Mouse (Mus musculus): ENCODE measurements around the gene Asl. TPM values are rescaled to one million over a fixed set of nuclear protein-coding genes. Genes with fewer than 3 reads are reported as not detected.
A peak's percentile ranks its signal among the peaks of the same experiment; 100 is the strongest.

Asl gene
- polyA plus RNA-seq, 1 experiment from 2014 or later = 51.8 TPM

- H3K4me2 ChIP-seq = no peak overlapping the region
- H3K4me1 ChIP-seq (replicated peaks; ENCODE audit: control insufficient read depth, insufficient read depth, low read length) = peaks cover 8% of the 10 kb centered on the region
- WGBS = 94% methylated on average over 2 of the region's 2 CpGs
- no peaks in the 10 kb centered on the region for H3K9me3 ChIP-seq (ENCODE audit: control insufficient read depth, low read length)
- ATAC-seq (replicated peaks; ENCODE audit: low FRiP score) (no peak), DNase-seq (ENCODE audit: low spot score) (no peak)
- no peak overlapping the region for H3K9ac ChIP-seq (ENCODE audit: low read depth, low read length)
- peaks cover 2% of the 10 kb centered on the region; the same call in 1 of the 2 replicates for H3K36me3 ChIP-seq (ENCODE audit: control insufficient read depth, insufficient read depth, low read length)
- H3K27me3 ChIP-seq (replicated peaks; ENCODE audit: control insufficient read depth, insufficient read depth, low read length) = no peaks in the 10 kb centered on the region
- no peak overlapping the region for H3K4me3 ChIP-seq (ENCODE audit: low read depth, low read length)
- no peak overlapping the region for H3K27ac ChIP-seq (ENCODE audit: low read depth, low read length)
Observed at GRCm38 (mm10) chr5:130063760-130064159, 34.7 kb upstream of the Asl start.

DNA sequence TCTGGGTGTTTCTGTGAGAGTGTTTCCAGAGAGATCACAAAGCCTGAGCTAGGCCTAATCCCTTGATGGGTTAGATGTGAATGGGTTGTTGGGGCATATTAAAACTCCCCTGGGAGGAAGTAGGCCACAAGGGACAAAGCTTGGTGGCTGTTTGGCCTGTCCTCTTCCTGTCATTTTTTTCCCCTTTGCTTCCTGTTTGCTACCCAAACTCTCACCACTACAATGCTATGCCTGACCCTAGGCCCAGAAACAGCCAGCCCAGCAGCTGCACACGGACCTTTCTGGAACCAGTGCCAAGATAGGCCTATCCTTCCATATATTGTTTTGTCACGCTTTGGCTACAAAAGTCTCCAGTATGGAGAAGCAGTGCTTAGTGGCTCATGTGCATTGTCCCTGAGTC is 33.0 kb upstream of the Asl start:
- Histone ChIP-seq H3K27ac (ENCODE audit: low read depth, low read length) (no peak overlapping the region), H3K27me3 (replicated peaks; ENCODE audit: control insufficient read depth, insufficient read depth, low read length) (no peaks in the 10 kb centered on the region)

DNA sequence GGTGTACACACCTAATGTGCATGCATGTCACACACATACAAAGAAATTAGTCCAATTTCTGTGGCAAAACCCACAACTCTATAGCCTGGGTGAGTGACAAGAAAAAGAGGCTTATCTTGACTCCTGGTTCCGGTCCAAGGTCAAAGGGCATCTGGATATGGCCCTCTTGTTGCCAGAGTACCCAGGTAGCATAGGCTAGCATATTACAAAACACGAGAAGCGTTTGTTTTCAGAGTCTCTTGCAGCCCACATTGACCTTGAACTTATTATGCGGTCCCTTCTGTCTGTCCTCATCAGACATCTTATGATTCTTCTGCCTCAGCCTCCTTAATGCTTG is 31.2 kb upstream of the Asl start:
- Histone ChIP-seq H3K9me3 (ENCODE audit: control insufficient read depth, low read length) (no peaks in the 10 kb centered on the region), H3K27ac (ENCODE audit: low read depth, low read length) (no peak overlapping the region), H3K36me3 (ENCODE audit: control insufficient read depth, insufficient read depth, low read length) (peaks cover 4% of the 10 kb centered on the region; the same call in 1 of the 2 replicates), H3K4me3 (ENCODE audit: low read depth, low read length) (no peak overlapping the region), H3K4me1 (replicated peaks; ENCODE audit: control insufficient read depth, insufficient read depth, low read length) (no peaks in the 10 kb centered on the region; the same call in none of the 2 replicates), H3K4me2 (no peak overlapping the region), H3K9ac (ENCODE audit: low read depth, low read length) (no peak overlapping the region), H3K27me3 (replicated peaks; ENCODE audit: control insufficient read depth, insufficient read depth, low read length) (no peaks in the 10 kb centered on the region)
- no peak for DNase-seq (ENCODE audit: low spot score)
- WGBS = 88% methylated on average over 4 of the region's 4 CpGs
- ATAC-seq (replicated peaks; ENCODE audit: low FRiP score) = no peak

More for the DNA sequence above, 33.0 kb upstream of the Asl start:
- DNase-seq (ENCODE audit: low spot score) (no peak), ATAC-seq (replicated peaks; ENCODE audit: low FRiP score) (no peak; the same call in 1 of the 2 replicates)
- Histone ChIP-seq H3K4me1 (replicated peaks; ENCODE audit: control insufficient read depth, insufficient read depth, low read length) (no peaks in the 10 kb centered on the region; the same call in 1 of the 2 replicates), H3K36me3 (ENCODE audit: control insufficient read depth, insufficient read depth, low read length) (peaks cover 4% of the 10 kb centered on the region; the same call in 1 of the 2 replicates), H3K4me2 (no peak overlapping the region), H3K9ac (ENCODE audit: low read depth, low read length) (no peak overlapping the region), H3K9me3 (ENCODE audit: control insufficient read depth, low read length) (no peaks in the 10 kb centered on the region), H3K4me3 (ENCODE audit: low read depth, low read length) (no peak overlapping the region)
- 67% methylated on average over 2 of the region's 2 CpGs for WGBS

GRCm38 (mm10) chr5:130059413-130060328 is 30.6 kb upstream of the Asl start:
- no peak overlapping the region for H3K27ac ChIP-seq (ENCODE audit: low read depth, low read length)
- ATAC-seq (replicated peaks; ENCODE audit: low FRiP score) = 0 out of 2 replicates have a peak, but pooled peaks have one; percentile 38

GRCm38 (mm10) chr5:130056303-130056702 is 27.3 kb upstream of the Asl start:
- peak; percentile 46; the same call in 1 of the 2 replicates for ATAC-seq (replicated peaks; ENCODE audit: low FRiP score)
- H3K4me1 ChIP-seq (replicated peaks; ENCODE audit: control insufficient read depth, insufficient read depth, low read length) = no peaks in the 10 kb centered on the region; the same call in none of the 2 replicates
- H3K27ac ChIP-seq (ENCODE audit: low read depth, low read length) = no peak overlapping the region
- DNase-seq (ENCODE audit: low spot score) = no peak
- no peak overlapping the region for H3K4me3 ChIP-seq (ENCODE audit: low read depth, low read length)
- no peaks in the 10 kb centered on the region for H3K27me3 ChIP-seq (replicated peaks; ENCODE audit: control insufficient read depth, insufficient read depth, low read length)
- peaks cover 6% of the 10 kb centered on the region; the same call in 1 of the 2 replicates for H3K36me3 ChIP-seq (ENCODE audit: control insufficient read depth, insufficient read depth, low read length)
- no peak overlapping the region for H3K9ac ChIP-seq (ENCODE audit: low read depth, low read length)
- WGBS = 80% methylated on average over 2 of the region's 2 CpGs
- H3K9me3 ChIP-seq (ENCODE audit: control insufficient read depth, low read length) = no peaks in the 10 kb centered on the region
- H3K4me2 ChIP-seq = no peak overlapping the region

More at GRCm38 (mm10) chr5:130059413-130060328, 30.6 kb upstream of the Asl start:
- DNase-seq (ENCODE audit: low spot score) = no peak
- Histone ChIP-seq H3K4me2 (no peak overlapping the region), H3K4me3 (ENCODE audit: low read depth, low read length) (no peak overlapping the region), H3K4me1 (replicated peaks; ENCODE audit: control insufficient read depth, insufficient read depth, low read length) (no peaks in the 10 kb centered on the region; the same call in none of the 2 replicates), H3K9ac (ENCODE audit: low read depth, low read length) (no peak overlapping the region), H3K9me3 (ENCODE audit: control insufficient read depth, low read length) (no peaks in the 10 kb centered on the region), H3K36me3 (ENCODE audit: control insufficient read depth, insufficient read depth, low read length) (peaks cover 4% of the 10 kb centered on the region; the same call in 1 of the 2 replicates), H3K27me3 (replicated peaks; ENCODE audit: control insufficient read depth, insufficient read depth, low read length) (no peaks in the 10 kb centered on the region)
- 73% methylated on average over 12 of the region's 12 CpGs for WGBS

DNA sequence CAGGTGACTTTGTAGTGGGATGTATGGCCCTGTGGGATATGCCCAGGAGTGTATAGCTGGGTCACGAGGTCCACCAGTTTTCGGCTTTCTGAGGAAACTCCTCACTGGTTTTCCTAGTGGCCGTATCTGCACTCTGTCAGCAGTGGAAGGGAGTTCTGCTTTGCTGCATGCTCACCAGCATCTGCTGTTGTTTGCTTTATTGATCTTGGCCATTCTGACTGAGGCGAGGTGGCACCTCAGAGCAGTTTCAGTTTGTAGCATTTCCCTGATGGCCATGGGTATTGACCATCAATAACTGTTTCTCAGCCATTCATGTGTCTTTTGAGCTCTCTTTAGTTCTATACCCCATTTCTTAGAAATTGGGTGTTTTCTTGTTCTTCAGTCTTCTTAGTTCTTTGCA is 26.6 kb upstream of the Asl start:
- Histone ChIP-seq H3K27ac (ENCODE audit: low read depth, low read length) (no peak overlapping the region), H3K36me3 (ENCODE audit: control insufficient read depth, insufficient read depth, low read length) (peaks cover 7% of the 10 kb centered on the region; the same call in 1 of the 2 replicates), H3K27me3 (replicated peaks; ENCODE audit: control insufficient read depth, insufficient read depth, low read length) (no peaks in the 10 kb centered on the region), H3K4me1 (replicated peaks; ENCODE audit: control insufficient read depth, insufficient read depth, low read length) (no peaks in the 10 kb centered on the region; the same call in none of the 2 replicates), H3K4me2 (no peak overlapping the region), H3K9ac (ENCODE audit: low read depth, low read length) (no peak overlapping the region), H3K9me3 (ENCODE audit: control insufficient read depth, low read length) (no peaks in the 10 kb centered on the region), H3K4me3 (ENCODE audit: low read depth, low read length) (no peak overlapping the region)
- ATAC-seq (replicated peaks; ENCODE audit: low FRiP score) = no peak
- DNase-seq (ENCODE audit: low spot score) = no peak
- WGBS = 88% methylated on average over 4 of the region's 4 CpGs

GRCm38 (mm10) chr5:130052955-130053354 is 23.9 kb upstream of the Asl start:
- 84% methylated on average over 6 of the region's 6 CpGs for WGBS
- H3K9ac ChIP-seq (ENCODE audit: low read depth, low read length) = no peak overlapping the region
- no peak overlapping the region for H3K4me2 ChIP-seq
- no peak overlapping the region for H3K4me3 ChIP-seq (ENCODE audit: low read depth, low read length)
- DNase-seq (ENCODE audit: low spot score) (no peak), ATAC-seq (replicated peaks; ENCODE audit: low FRiP score) (no peak)
- no peak overlapping the region for H3K27ac ChIP-seq (ENCODE audit: low read depth, low read length)
- H3K27me3 ChIP-seq (replicated peaks; ENCODE audit: control insufficient read depth, insufficient read depth, low read length) = no peaks in the 10 kb centered on the region
- peaks cover 11% of the 10 kb centered on the region; the same call in 1 of the 2 replicates for H3K36me3 ChIP-seq (ENCODE audit: control insufficient read depth, insufficient read depth, low read length)
- no peaks in the 10 kb centered on the region for H3K9me3 ChIP-seq (ENCODE audit: control insufficient read depth, low read length)
- no peaks in the 10 kb centered on the region; the same call in none of the 2 replicates for H3K4me1 ChIP-seq (replicated peaks; ENCODE audit: control insufficient read depth, insufficient read depth, low read length)

DNA sequence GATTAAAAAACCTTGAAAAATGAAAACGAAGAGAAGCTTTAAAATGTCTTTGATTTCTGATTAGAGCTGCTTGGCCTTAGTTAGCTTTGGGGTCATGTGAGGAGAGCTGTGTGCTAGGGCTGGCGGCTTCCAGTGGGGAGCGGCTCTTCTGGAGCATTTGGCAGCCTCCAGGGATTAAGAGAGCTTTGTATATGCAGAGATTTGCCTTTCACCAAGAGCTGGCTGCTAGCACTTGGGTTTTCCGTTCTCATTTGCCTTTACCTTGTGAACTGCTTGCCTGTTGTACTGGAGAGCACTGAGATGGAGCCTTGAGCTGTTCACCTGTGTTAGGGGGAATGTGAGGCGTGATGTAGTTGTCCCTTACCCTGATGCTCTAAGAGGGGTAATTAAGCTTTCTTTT is 23.5 kb upstream of the Asl start:
- ATAC-seq (replicated peaks; ENCODE audit: low FRiP score) (no peak), DNase-seq (ENCODE audit: low spot score) (no peak)
- H3K9me3 ChIP-seq (ENCODE audit: control insufficient read depth, low read length) = no peaks in the 10 kb centered on the region
- no peaks in the 10 kb centered on the region; the same call in none of the 2 replicates for H3K4me1 ChIP-seq (replicated peaks; ENCODE audit: control insufficient read depth, insufficient read depth, low read length)
- H3K27ac ChIP-seq (ENCODE audit: low read depth, low read length) = no peak overlapping the region
- 90% methylated on average over 5 of the region's 5 CpGs for WGBS
- no peak overlapping the region for H3K9ac ChIP-seq (ENCODE audit: low read depth, low read length)
- no peak overlapping the region for H3K4me3 ChIP-seq (ENCODE audit: low read depth, low read length)
- H3K4me2 ChIP-seq = no peak overlapping the region
- H3K27me3 ChIP-seq (replicated peaks; ENCODE audit: control insufficient read depth, insufficient read depth, low read length) = no peaks in the 10 kb centered on the region
- peaks cover 13% of the 10 kb centered on the region; the same call in 1 of the 2 replicates for H3K36me3 ChIP-seq (ENCODE audit: control insufficient read depth, insufficient read depth, low read length)

Data from liver, embryonic 11.5 days (tissue).